Mouse (Mus musculus): ENCODE results near the gene Slc7a11.

DNA sequence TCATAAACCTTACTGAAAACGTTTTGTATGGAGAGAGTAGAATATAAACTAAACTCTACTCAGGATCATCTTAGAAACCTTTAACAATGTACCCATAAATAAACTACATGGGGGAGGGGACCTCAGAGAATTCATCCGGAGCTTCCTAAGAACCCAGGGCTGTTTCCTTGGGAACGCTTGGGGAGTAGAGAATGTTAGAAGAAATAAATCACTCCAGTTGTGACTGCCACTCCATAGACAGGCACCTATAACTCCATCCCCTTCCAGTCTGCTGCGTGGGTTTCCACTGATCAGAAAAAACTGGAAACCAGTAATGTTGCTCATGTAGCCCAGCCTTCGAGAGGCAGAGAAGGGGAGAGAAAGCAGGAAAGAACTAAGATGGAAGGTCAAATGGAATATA, 210.3 kb downstream of the Slc7a11 start:
- TF ChIP-seq CTCF (IDR thresholded peaks at IDR 0.05; ENCODE audit: control insufficient read depth, insufficient read depth, low read length) (no peak), POLR2A (IDR thresholded peaks at IDR 0.05; ENCODE audit: borderline replicate concordance, control insufficient read depth, low read depth, low read length) (no peak)

Measured in bone marrow, adult 2 months (tissue).